Mouse (Mus musculus) brain, embryonic 14.5 days (tissue): ENCODE measurements around the gene Cald1.

Source experiments
- CTCF ChIP-seq: fragments of 200-500 bp; IDR thresholded peaks from 2 replicates; pipeline ENCODE4 v1.5.1; 2012; ENCODE audit warnings: inconsistent platforms, mild to moderate bottlenecking, moderate library complexity, borderline replicate concordance; ENCODE audit not compliant: insufficient read depth, insufficient read length; ENCODE audit errors: extremely low read depth
- POLR2A ChIP-seq: fragments of 200-500 bp; IDR thresholded peaks from 2 replicates; pipeline ENCODE4 v1.6.1; 2012; ENCODE audit warnings: mild to moderate bottlenecking, inconsistent platforms, borderline replicate concordance; ENCODE audit not compliant: poor library complexity, insufficient read depth, insufficient read length, severe bottlenecking; ENCODE audit errors: extremely low read depth

- no peak for TF ChIP-seq CTCF
- TF ChIP-seq POLR2A, result no peak
These were observed at the start of gene Cald1 for GRCm38 (mm10) chr6:34598121-34599065.
